Mouse (Mus musculus): ENCODE measurements at regions not wholly inside any gene's neighbourhood (a gene's known extent, or its start where the extent isn't known, plus 50 kb on each side); places are given as distances from the start of the nearest gene placed in this dataset.

GRCm38 (mm10) chr13:51326128-51326527, 82.3 kb upstream of the S1pr3 start:
- Histone ChIP-seq H3K9ac (ENCODE audit: low read length) (no peak overlapping the region), H3K4me2 (replicated peaks; ENCODE audit: low read depth) (no peak overlapping the region), H3K36me3 (ENCODE audit: control insufficient read depth, insufficient read depth, low read length) (no peaks in the 10 kb centered on the region), H3K27me3 (ENCODE audit: control insufficient read depth, insufficient read depth, low read length) (no peaks in the 10 kb centered on the region), H3K4me3 (ENCODE audit: low read depth, low read length) (no peak overlapping the region), H3K27ac (replicated peaks) (no peak overlapping the region), H3K9me3 (ENCODE audit: control insufficient read depth, low read length) (no peaks in the 10 kb centered on the region), H3K4me1 (replicated peaks; ENCODE audit: control insufficient read depth, insufficient read depth) (peaks cover 2% of the 10 kb centered on the region; the same call in 1 of the 2 replicates)
- no peak for ATAC-seq (ENCODE audit: low FRiP score, low TSS enrichment)
- DNase-seq (ENCODE audit: low spot score) = no peak
- no peak for TF ChIP-seq CTCF (IDR thresholded peaks at IDR 0.05; ENCODE audit: low read depth)
- no peak for TF ChIP-seq EP300 (optimal IDR thresholded peaks at IDR 0.05)
- 64% methylated on average over 5 of the region's 5 CpGs for WGBS

- no peak overlapping the region for H3K4me3 ChIP-seq (ENCODE audit: low read depth, low read length)
- no peaks in the 10 kb centered on the region for H3K9me3 ChIP-seq (ENCODE audit: control insufficient read depth, low read length)
- H3K36me3 ChIP-seq (ENCODE audit: control insufficient read depth, insufficient read depth, low read length) = no peaks in the 10 kb centered on the region
- H3K9ac ChIP-seq (ENCODE audit: low read length) = no peak overlapping the region
- DNase-seq (ENCODE audit: low spot score) (peak; percentile 26), ATAC-seq (ENCODE audit: low FRiP score, low TSS enrichment) (peak; percentile 32; the same call in 1 of the 2 replicates)
- no peak overlapping the region for H3K27ac ChIP-seq (replicated peaks)
- WGBS = 43% methylated on average over 15 of the region's 15 CpGs
- H3K27me3 ChIP-seq (ENCODE audit: control insufficient read depth, insufficient read depth, low read length) = no peaks in the 10 kb centered on the region
- peaks cover 2% of the 10 kb centered on the region; the same call in 1 of the 2 replicates for H3K4me1 ChIP-seq (replicated peaks; ENCODE audit: control insufficient read depth, insufficient read depth)
- no peak for TF ChIP-seq CTCF (IDR thresholded peaks at IDR 0.05; ENCODE audit: low read depth)
- H3K4me2 ChIP-seq (replicated peaks; ENCODE audit: low read depth) = no peak overlapping the region
Measured at GRCm38 (mm10) chr13:51328131-51328970, 80.1 kb upstream of the S1pr3 start.

GRCm38 (mm10) chr13:51328971-51329346, 79.5 kb upstream of the S1pr3 start:
- ATAC-seq (ENCODE audit: low FRiP score, low TSS enrichment) (peak; percentile 40; the same call in 1 of the 2 replicates), DNase-seq (ENCODE audit: low spot score) (peak; percentile 19)
- Histone ChIP-seq H3K27me3 (ENCODE audit: control insufficient read depth, insufficient read depth, low read length) (no peaks in the 10 kb centered on the region), H3K27ac (replicated peaks) (no peak overlapping the region), H3K4me3 (ENCODE audit: low read depth, low read length) (no peak overlapping the region), H3K36me3 (ENCODE audit: control insufficient read depth, insufficient read depth, low read length) (no peaks in the 10 kb centered on the region), H3K9me3 (ENCODE audit: control insufficient read depth, low read length) (no peaks in the 10 kb centered on the region), H3K4me2 (replicated peaks; ENCODE audit: low read depth) (no peak overlapping the region), H3K4me1 (replicated peaks; ENCODE audit: control insufficient read depth, insufficient read depth) (peaks cover 2% of the 10 kb centered on the region; the same call in 1 of the 2 replicates), H3K9ac (ENCODE audit: low read length) (no peak overlapping the region)
- WGBS = 46% methylated on average over 8 of the region's 8 CpGs
- TF ChIP-seq CTCF (IDR thresholded peaks at IDR 0.05; ENCODE audit: low read depth) (no peak), EP300 (optimal IDR thresholded peaks at IDR 0.05) (no peak)

- Histone ChIP-seq H3K9me3 (ENCODE audit: control insufficient read depth, low read length) (no peaks in the 10 kb centered on the region), H3K36me3 (ENCODE audit: control insufficient read depth, insufficient read depth, low read length) (no peaks in the 10 kb centered on the region), H3K27me3 (ENCODE audit: control insufficient read depth, insufficient read depth, low read length) (no peaks in the 10 kb centered on the region), H3K27ac (replicated peaks) (no peak overlapping the region), H3K4me3 (ENCODE audit: low read depth, low read length) (no peak overlapping the region), H3K9ac (ENCODE audit: low read length) (no peak overlapping the region), H3K4me1 (replicated peaks; ENCODE audit: control insufficient read depth, insufficient read depth) (peaks cover 2% of the 10 kb centered on the region; the same call in 1 of the 2 replicates), H3K4me2 (replicated peaks; ENCODE audit: low read depth) (no peak overlapping the region)
- ATAC-seq (ENCODE audit: low FRiP score, low TSS enrichment) = no peak
- TF ChIP-seq CTCF (IDR thresholded peaks at IDR 0.05; ENCODE audit: low read depth) (no peak), EP300 (optimal IDR thresholded peaks at IDR 0.05) (no peak)
- no peak for DNase-seq (ENCODE audit: low spot score)
Measured at GRCm38 (mm10) chr13:51329717-51330116, 78.7 kb upstream of the S1pr3 start.

GRCm38 (mm10) chr13:51332271-51332670, 76.2 kb upstream of the S1pr3 start:
- Histone ChIP-seq H3K9ac (ENCODE audit: low read length) (no peak overlapping the region), H3K9me3 (ENCODE audit: control insufficient read depth, low read length) (no peaks in the 10 kb centered on the region), H3K4me1 (replicated peaks; ENCODE audit: control insufficient read depth, insufficient read depth) (peaks cover 2% of the 10 kb centered on the region; the same call in 1 of the 2 replicates), H3K4me3 (ENCODE audit: low read depth, low read length) (no peak overlapping the region), H3K36me3 (ENCODE audit: control insufficient read depth, insufficient read depth, low read length) (no peaks in the 10 kb centered on the region), H3K4me2 (replicated peaks; ENCODE audit: low read depth) (no peak overlapping the region), H3K27me3 (ENCODE audit: control insufficient read depth, insufficient read depth, low read length) (no peaks in the 10 kb centered on the region), H3K27ac (replicated peaks) (no peak overlapping the region)
- WGBS = 47% methylated on average over 7 of the region's 7 CpGs
- no peak for DNase-seq (ENCODE audit: low spot score)
- no peak for TF ChIP-seq EP300 (optimal IDR thresholded peaks at IDR 0.05)
- no peak for TF ChIP-seq CTCF (IDR thresholded peaks at IDR 0.05; ENCODE audit: low read depth)
- ATAC-seq (ENCODE audit: low FRiP score, low TSS enrichment) = no peak

- DNase-seq (ENCODE audit: low spot score) (no peak), ATAC-seq (ENCODE audit: low FRiP score, low TSS enrichment) (no peak)
- TF ChIP-seq CTCF (IDR thresholded peaks at IDR 0.05; ENCODE audit: low read depth) (no peak), EP300 (optimal IDR thresholded peaks at IDR 0.05) (no peak)
- H3K27me3 ChIP-seq (ENCODE audit: control insufficient read depth, insufficient read depth, low read length) = no peaks in the 10 kb centered on the region
- no peaks in the 10 kb centered on the region for H3K9me3 ChIP-seq (ENCODE audit: control insufficient read depth, low read length)
- 82% methylated on average over 5 of the region's 5 CpGs for WGBS
- no peak overlapping the region for H3K4me2 ChIP-seq (replicated peaks; ENCODE audit: low read depth)
- H3K4me3 ChIP-seq (ENCODE audit: low read depth, low read length) = no peak overlapping the region
- no peaks in the 10 kb centered on the region for H3K36me3 ChIP-seq (ENCODE audit: control insufficient read depth, insufficient read depth, low read length)
- no peak overlapping the region for H3K27ac ChIP-seq (replicated peaks)
- H3K9ac ChIP-seq (ENCODE audit: low read length) = no peak overlapping the region
- no peaks in the 10 kb centered on the region for H3K4me1 ChIP-seq (replicated peaks; ENCODE audit: control insufficient read depth, insufficient read depth)
Measured at GRCm38 (mm10) chr13:51333481-51333880, 75.0 kb upstream of the S1pr3 start.
